Mouse (Mus musculus) right cerebral cortex, postnatal 25 days (tissue): Measurements from ENCODE around the gene Has3.
"Not testable (repeated sequence)": the region's sequence is repeated elsewhere in the genome, so short reads cannot be mapped to it uniquely, and the experiment has no call there.

Source experiments
- DNase-seq: peaks from one replicate; pipeline ENCODE4 v3.0.0; 2022

The Has3 gene

DNA sequence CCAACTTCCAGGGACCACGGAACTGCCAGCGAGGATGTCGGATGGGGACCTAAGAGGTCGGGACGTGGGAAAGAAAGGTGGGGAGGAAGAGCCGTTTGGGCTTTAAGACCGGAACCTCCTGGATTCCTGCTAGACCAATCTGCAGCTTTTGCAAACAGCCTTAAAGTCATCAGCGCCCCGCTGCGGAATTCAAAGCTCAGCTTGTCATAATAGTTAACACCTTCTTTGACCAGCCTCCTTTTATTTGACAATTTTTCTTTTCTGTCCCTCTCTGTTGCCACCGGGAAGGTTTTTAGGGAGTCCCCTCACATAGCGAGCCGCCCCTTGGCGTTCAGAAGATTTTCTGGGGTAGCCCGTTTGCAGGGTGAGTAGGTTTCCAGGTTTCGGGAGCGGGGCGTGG, at the start of gene Has3:
Gene Has3, plus strand, starts transcription at position 192 of the 400 bp plus-strand sequence.
- DNase-seq: no peak

- DNase-seq: no peak
Measured at GRCm38 (mm10) chr8:106820553-106821515, 49.2 kb upstream of the Has3 start.

DNA sequence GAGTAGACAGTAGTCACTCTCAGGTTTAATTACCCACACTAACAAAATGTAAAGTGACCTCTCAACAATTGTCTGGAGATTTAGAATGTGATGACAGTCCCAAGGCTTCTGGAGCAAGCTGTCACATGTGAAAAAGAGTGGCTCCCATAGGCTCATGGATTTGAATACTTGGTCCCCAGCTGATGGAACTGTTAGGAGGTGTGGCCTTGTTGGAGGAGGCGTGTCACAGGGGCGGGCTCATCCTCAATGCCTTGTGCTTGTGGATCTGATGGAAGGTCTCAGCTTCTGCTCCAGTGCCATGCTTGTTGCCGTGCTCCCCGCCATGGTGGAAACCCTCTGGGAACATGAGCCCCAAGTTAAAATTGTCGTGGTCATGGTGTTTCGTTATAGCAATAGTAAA, 41.1 kb upstream of the Has3 start:
- DNase-seq: no peak

DNA sequence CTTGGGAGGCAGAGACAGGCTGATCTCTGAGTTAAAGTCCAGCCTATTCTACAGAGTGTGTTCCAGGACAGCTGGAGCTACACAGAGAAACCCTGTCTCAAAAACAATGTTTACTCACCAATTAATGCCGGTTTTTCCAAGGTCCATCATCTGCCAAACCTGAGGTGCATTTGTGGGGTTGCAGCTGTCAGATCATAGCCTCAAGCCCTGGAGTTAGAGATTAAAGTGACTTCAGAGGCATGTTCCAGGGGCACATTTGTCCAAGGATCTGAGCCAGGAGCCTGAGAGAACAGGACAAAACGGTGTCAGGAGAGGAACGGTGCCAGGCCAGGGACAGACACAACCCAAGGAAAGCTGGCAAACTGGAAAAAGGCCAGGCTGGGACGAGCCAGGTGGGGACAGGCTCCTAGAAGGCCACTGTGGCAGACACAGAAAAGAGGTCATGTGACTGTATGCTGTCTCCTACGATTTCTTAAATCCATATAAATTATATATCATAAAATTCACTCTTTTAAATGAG, 40.5 kb upstream of the Has3 start:
- no peak for DNase-seq

DNA sequence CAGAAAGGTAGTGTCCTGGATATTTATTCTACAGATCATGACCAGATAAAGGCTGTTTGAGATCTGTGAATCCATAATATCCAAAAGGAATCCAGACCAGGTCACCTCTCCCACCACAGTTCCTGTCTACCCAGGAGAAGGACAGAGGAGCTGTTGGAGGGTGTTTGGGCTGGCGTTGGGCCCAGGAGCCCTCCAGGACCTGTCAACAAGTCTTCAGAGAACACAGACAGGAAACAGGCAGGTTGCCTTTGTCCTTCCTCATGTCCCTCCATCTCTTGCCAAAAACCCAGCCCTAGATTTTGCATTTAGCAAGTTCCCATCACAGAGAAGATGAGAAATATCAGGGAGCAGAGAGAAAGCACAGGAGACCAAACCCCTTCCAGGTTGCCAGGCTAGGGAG, 35.1 kb upstream of the Has3 start:
- no peak for DNase-seq

DNA sequence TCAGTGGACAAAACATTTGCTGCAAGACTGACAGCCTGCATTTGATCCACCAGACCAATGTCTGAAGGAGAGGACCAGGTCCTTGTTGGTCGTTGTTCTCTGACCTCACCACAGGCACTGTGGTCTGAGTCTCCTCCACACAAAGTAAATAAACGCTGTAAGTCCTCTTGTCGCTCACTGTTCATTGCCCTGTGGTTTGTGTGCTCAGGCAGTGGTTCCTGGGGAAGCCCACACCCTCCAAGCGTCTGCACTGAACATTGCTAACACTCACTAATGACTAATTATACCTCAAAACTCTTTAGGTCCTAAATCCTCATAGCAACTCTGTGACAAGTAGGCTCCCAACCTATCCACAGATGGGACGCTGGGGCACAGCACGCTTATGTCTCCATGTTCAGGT, 33.5 kb upstream of the Has3 start:
- no peak for DNase-seq

DNA sequence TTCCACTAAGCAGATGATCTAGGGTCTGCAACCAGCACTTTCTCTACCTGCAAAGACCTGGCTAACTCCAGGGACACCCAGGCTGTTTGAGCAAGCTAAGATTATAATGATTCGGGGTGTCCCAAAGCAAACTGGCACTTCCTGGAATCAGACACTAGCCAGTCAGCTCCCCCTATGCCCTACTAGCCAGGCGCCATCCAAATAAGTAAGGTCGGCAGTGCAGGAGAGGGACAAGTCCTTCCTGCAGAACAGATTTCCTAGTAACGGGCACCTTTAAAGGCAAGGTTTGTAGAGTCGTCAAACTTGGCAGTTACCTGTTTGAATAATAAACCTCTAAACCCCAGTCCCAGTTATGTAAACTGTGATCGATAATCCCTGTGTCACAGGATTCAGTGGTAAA, 31.2 kb upstream of the Has3 start:
- no peak for DNase-seq

DNA sequence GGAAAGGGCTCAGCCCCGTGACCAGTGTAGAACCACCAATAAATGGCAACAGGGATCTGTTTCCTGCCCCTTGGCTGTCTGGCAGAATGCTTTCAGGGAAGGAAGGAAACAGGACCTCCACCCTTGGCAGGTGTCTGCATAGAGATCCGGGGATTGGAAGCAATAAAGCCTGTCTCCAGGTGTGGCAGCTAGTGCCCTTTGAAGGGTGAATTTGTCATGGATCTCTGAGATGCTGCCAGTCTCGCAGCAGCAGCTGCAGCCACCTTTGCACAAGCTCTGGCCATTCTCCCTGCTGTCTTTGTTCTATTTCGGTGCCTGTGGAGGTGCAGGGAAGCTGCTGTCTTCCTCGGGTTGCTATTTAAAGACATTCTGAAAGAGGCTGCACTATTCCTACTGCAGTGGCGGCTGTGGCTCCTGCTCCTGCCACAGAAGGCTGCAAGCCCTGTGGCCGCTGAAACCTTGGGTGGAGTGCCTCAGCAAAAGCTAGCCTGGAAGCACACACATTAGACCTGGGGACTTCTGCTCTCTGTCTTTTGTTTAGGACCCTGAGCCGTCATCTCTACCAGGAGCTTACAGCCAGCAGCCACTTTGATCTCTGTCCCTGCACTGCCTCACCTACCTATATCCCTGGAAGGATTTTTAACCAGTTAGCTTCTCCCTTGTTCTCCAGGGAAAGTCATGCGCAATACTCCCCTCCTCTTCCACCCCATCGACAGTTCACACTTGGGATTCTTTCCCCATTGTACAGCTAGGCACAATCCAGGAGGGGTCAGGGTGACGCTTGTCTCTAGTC, 30.6 kb upstream of the Has3 start:
- peak; percentile 63 for DNase-seq

DNA sequence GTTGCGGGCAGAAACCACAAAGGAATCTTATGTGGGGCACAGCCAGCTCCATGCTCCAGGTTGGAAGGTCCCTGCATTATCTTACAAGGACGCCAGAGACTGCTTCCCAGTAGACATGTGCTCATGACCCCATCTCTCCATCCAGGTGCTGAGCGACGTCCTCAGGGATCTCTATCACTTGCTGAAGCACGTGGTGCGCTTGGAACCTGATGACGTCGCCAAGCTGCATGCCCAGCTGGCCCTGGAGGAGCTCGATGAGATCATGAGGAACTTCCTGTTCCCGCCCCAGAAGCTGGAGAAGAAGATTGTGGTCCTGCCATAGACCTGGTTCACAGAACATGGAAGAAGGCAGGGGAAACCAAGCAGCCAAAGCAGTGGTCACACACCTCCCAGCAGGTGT, 20.0 kb upstream of the Has3 start:
- no peak for DNase-seq

- DNase-seq: no peak
Measured at GRCm38 (mm10) chr8:106854534-106855241, 15.4 kb upstream of the Has3 start.

GRCm38 (mm10) chr8:106855242-106855562, 14.8 kb upstream of the Has3 start:
- no peak for DNase-seq

- no peak for DNase-seq
Measured at GRCm38 (mm10) chr8:106862845-106863244, 7.2 kb upstream of the Has3 start.

GRCm38 (mm10) chr8:106865354-106865753, 4.7 kb upstream of the Has3 start:
- DNase-seq: no peak

GRCm38 (mm10) chr8:106870537-106871327, 690 bp downstream of the Has3 start:
- peak; percentile 78 for DNase-seq

- DNase-seq: no peak
Measured at GRCm38 (mm10) chr8:106871328-106871926, 1.4 kb downstream of the Has3 start.

- peak; percentile 42 for DNase-seq
Measured at GRCm38 (mm10) chr8:106871931-106872371, 1.9 kb downstream of the Has3 start.

- DNase-seq: no peak
Measured at GRCm38 (mm10) chr8:106872454-106873034, 2.5 kb downstream of the Has3 start.

DNA sequence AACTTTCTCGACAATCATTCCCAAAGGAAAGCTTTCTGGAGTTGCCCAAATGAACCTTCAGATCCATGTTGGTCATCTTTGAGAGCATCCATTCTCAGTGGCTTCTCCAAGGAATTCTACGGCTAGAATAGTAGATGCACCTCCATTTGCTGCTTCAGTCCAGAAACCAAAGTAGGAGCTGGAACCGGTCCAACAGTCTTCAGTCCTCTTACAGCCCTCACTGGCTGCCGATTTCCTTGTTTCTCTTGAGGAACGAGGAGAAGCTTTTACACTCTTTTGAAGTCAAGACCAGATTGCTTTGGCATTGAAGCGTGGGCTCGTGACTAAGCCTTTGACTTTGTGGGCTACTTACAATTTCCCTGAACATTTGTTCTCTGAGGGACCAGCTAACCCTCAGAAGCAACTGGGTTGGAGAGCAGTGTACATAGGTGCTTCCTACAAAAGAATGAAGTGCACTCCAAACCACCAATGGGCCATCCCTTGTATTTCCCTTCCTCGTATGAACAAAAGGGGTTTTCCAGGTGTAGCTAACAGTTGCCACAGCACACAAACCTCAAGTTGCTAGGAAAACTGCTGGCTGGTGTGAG, 10.2 kb downstream of the Has3 start:
- no peak for DNase-seq

GRCm38 (mm10) chr8:106884094-106884493, 14.1 kb downstream of the Has3 start:
- DNase-seq: not testable (repeated sequence)

DNA sequence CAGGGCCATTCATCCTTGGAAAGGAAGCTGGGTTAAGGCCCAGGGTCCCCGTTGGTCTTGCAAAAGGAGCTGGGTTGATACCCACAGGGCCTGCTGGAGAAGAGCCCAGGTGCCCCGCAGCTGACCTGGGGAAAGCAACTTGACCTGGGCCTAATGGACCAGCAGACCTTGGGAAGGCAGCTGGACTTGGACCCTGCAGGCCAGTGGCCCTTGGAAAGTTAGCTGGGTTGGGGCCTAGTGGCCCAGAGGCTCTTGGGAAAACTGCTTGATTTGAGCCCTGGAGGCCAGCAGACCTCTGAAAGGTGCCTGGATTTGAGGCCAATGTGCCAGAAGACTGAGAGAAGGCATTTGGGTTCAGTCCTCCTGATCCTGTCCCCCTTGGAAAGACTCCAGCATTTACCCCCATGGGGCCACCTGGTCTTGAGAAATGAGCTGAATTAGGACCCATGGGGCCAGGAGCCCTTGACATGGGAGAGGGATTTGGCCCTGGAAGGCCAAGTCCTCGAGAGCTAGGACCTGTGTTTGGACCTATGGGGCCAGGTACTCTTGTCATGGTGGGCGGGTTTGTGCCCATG, 14.9 kb downstream of the Has3 start:
- not testable (repeated sequence) for DNase-seq
